20 mouse cellular contexts compared by ENCODE assay signal in genomic region chr4:137749680-137750079, GRCm38 (mm10). TPM values are rescaled to one million over a fixed set of nuclear protein-coding genes. Genes with fewer than 3 reads are reported as not detected.
DNase-seq lines count a peak whose midpoint lies in the region; ATAC-seq and TF ChIP-seq lines count a peak whose summit lies in the region.
"Had no signal": no experiment of that assay in that cellular context is flagged by ENCODE, and none has a peak within 500 bp of the region (broad histone marks: within the 10 kb centered on the region; RNA-seq: fewer than 3 reads in every experiment).

No protein-coding gene starts in this region.

- in situ Hi-C loops in CH12.LX (cut with MboI; ENCODE audit: low pct_ligation_motif_present, low pct_unique_long_range_greater_than_20kb, low sequenced_read_pairs), result loop anchor here (5.0 kb wide), 1 partner anchor 43 kb away; no protein-coding TSS in a partner anchor

- no peak for TF ChIP-seq RAD21 in CH12.LX (IDR thresholded peaks at IDR 0.05; ENCODE audit: low read depth, low read length)

- no peaks in the 10 kb centered on the region for H3K9me3 ChIP-seq in liver, embryonic 11.5 days (ENCODE audit: control insufficient read depth, low read length)
- H3K9me3 ChIP-seq in CH12.LX (replicated peaks; ENCODE audit: low read length), result no peaks in the 10 kb centered on the region
- H3K9me3 ChIP-seq in liver, embryonic 16.5 days (replicated peaks; ENCODE audit: control insufficient read depth, low read length), result no peaks in the 10 kb centered on the region
- H3K9me3 ChIP-seq: embryonic facial prominence, embryonic 12.5 days; forebrain, embryonic 15.5 days had no signal

- no peak for TF ChIP-seq CTCF in gastrocnemius, adult 2 months (IDR thresholded peaks at IDR 0.05)
- no peak for TF ChIP-seq CTCF in liver, adult 2 months (IDR thresholded peaks at IDR 0.05; ENCODE audit: low read depth, low read length)
- TF ChIP-seq CTCF in CH12.LX (conservative IDR thresholded peaks at IDR 0.05 in 1 of 2, IDR thresholded peaks at IDR 0.05 in 1 of 2; ENCODE audit: low read depth in 2 of 2, low read length in 2 of 2), result no peak

- TF ChIP-seq EP300 in CH12.LX (IDR thresholded peaks at IDR 0.05; ENCODE audit: low read length), result no peak; the same call in 1 of the 2 replicates

- H3K79me2 ChIP-seq in liver, adult 2 months (ENCODE audit: control insufficient read depth, insufficient read depth, low read length), result no peaks in the 10 kb centered on the region
- no peaks in the 10 kb centered on the region for H3K79me2 ChIP-seq in CH12.LX (replicated peaks; ENCODE audit: control insufficient read depth, extremely low read depth, insufficient read depth, poor library complexity, severe bottlenecking)

- no peak for ATAC-seq in liver, embryonic 11.5 days (replicated peaks; ENCODE audit: low FRiP score)
- no peak for ATAC-seq in liver, embryonic 16.5 days (ENCODE audit: low read depth)
- ATAC-seq: activated CD4-positive, CD25-positive, alpha-beta regulatory T cell, adult 4 months; CD4-positive, CD25-positive, alpha-beta regulatory T cell, adult 4 months; forebrain, embryonic 15.5 days; hindbrain, embryonic 16.5 days had no signal

- H3K4me1 ChIP-seq in liver, adult 2 months (ENCODE audit: control insufficient read depth, insufficient read depth, low read length), result peaks cover 7% of the 10 kb centered on the region
- peaks cover 31% of the 10 kb centered on the region for H3K4me1 ChIP-seq in liver, embryonic 11.5 days (replicated peaks; ENCODE audit: control insufficient read depth, insufficient read depth, low read length)
- H3K4me1 ChIP-seq in CH12.LX (ENCODE audit: control insufficient read depth in 1 of 2, insufficient read depth in 2 of 2), result peaks cover 34 to 70% of the 10 kb centered on the region in 2 experiments
- H3K4me1 ChIP-seq in liver, embryonic 16.5 days (ENCODE audit: control insufficient read depth, low read depth, low read length), result peaks cover 55% of the 10 kb centered on the region
- H3K4me1 ChIP-seq: forebrain, embryonic 15.5 days had no signal

- no peak for DNase-seq in gastrocnemius, adult 2 months
- no peak for DNase-seq in gastrocnemius, postnatal 14 days
- DNase-seq in liver, adult 2 months (ENCODE audit: extremely low read depth, low read depth, low spot score), result no peak
- DNase-seq in liver, embryonic 11.5 days (ENCODE audit: low spot score), result no peak
- DNase-seq in CH12.LX (ENCODE audit: extremely low read depth), result no peak
- DNase-seq in thymus, postnatal 36 days, result no peak
- DNase-seq: adrenal gland, postnatal 14 days; B cell, adult 2 months; cerebellum, adult 11-12 months; cerebellum, adult 9-10 months; cerebellum, postnatal 25 days; gastrocnemius, postnatal 10 days; heart, postnatal 36 days had no signal

- H3K27me3 ChIP-seq in liver, adult 2 months (ENCODE audit: control insufficient read depth, insufficient read depth, low read length), result no peaks in the 10 kb centered on the region
- H3K27me3 ChIP-seq in liver, embryonic 11.5 days (replicated peaks; ENCODE audit: control insufficient read depth, insufficient read depth, low read length), result no peaks in the 10 kb centered on the region; the same call in 1 of the 2 replicates
- no peaks in the 10 kb centered on the region for H3K27me3 ChIP-seq in CH12.LX (replicated peaks)
- H3K27me3 ChIP-seq in liver, embryonic 16.5 days (ENCODE audit: control insufficient read depth, insufficient read depth, low read depth, low read length), result no peaks in the 10 kb centered on the region
- H3K27me3 ChIP-seq: embryonic facial prominence, embryonic 12.5 days; forebrain, embryonic 15.5 days; Patski had no signal

- no peaks in the 10 kb centered on the region for H3K36me3 ChIP-seq in liver, adult 2 months (ENCODE audit: control insufficient read depth, insufficient read depth, low read length)
- no peaks in the 10 kb centered on the region for H3K36me3 ChIP-seq in liver, embryonic 11.5 days (ENCODE audit: control insufficient read depth, insufficient read depth, low read length)
- peaks cover 66 to 96% of the 10 kb centered on the region in 2 experiments for H3K36me3 ChIP-seq in CH12.LX (replicated peaks in 1 of 2; ENCODE audit: control insufficient read depth in 1 of 2, insufficient read depth in 1 of 2, low read length in 1 of 2)
- no peaks in the 10 kb centered on the region for H3K36me3 ChIP-seq in liver, embryonic 16.5 days (ENCODE audit: control insufficient read depth, insufficient read depth)
- H3K36me3 ChIP-seq: embryonic facial prominence, embryonic 12.5 days; forebrain, embryonic 15.5 days had no signal

- H3K4me3 ChIP-seq in gastrocnemius, adult 2 months, result no peak overlapping the region
- no peak overlapping the region for H3K4me3 ChIP-seq in liver, adult 2 months (ENCODE audit: insufficient read depth, low read depth, low read length)
- no peak overlapping the region for H3K4me3 ChIP-seq in liver, embryonic 11.5 days (ENCODE audit: low read depth, low read length)
- no peak overlapping the region for H3K4me3 ChIP-seq in CH12.LX (replicated peaks in 1 of 3; ENCODE audit: low read depth in 2 of 3, low read length in 2 of 3, poor library complexity in 1 of 3)
- no peak overlapping the region for H3K4me3 ChIP-seq in liver, embryonic 16.5 days (ENCODE audit: low read depth, low read length)
- H3K4me3 ChIP-seq: embryonic facial prominence, embryonic 12.5 days; forebrain, embryonic 15.5 days had no signal

- H3K4me2 ChIP-seq in liver, embryonic 11.5 days, result no peak overlapping the region
- H3K4me2 ChIP-seq in CH12.LX (ENCODE audit: insufficient read depth, low read depth, poor library complexity, severe bottlenecking), result no peak overlapping the region
- H3K4me2 ChIP-seq in liver, embryonic 16.5 days (ENCODE audit: low read depth, low read length), result no peak overlapping the region
- H3K4me2 ChIP-seq: embryonic facial prominence, embryonic 12.5 days; forebrain, embryonic 15.5 days had no signal

- no peak for TF ChIP-seq POLR2A in liver, adult 2 months (IDR thresholded peaks at IDR 0.05; ENCODE audit: extremely low read depth, insufficient read depth, low read length)
- TF ChIP-seq POLR2A in CH12.LX (IDR thresholded peaks at IDR 0.05; ENCODE audit: low read depth, low read length), result no peak

- peak overlapping the region; percentile 42; the same call in 1 of the 2 replicates for H3K9ac ChIP-seq in liver, adult 2 months (ENCODE audit: low read depth, low read length)
- H3K9ac ChIP-seq in liver, embryonic 11.5 days (ENCODE audit: low read depth, low read length), result no peak overlapping the region
- H3K9ac ChIP-seq in CH12.LX (ENCODE audit: insufficient read depth, low read depth), result no peak overlapping the region
- H3K9ac ChIP-seq in liver, embryonic 16.5 days (ENCODE audit: low read depth, low read length), result no peak overlapping the region
- H3K9ac ChIP-seq: embryonic facial prominence, embryonic 12.5 days; forebrain, embryonic 15.5 days had no signal

- dilution Hi-C loops in CH12.LX (cut with MboI; ENCODE audit: extremely low pct_ligation_motif_present, extremely low pct_unique_long_range_greater_than_20kb, low sequenced_read_pairs), result no loop called here

- peak overlapping the region; percentile 68 for H3K27ac ChIP-seq in gastrocnemius, adult 2 months
- H3K27ac ChIP-seq in liver, adult 2 months (replicated peaks; ENCODE audit: insufficient read depth, low read depth, low read length), result no peak overlapping the region
- H3K27ac ChIP-seq in liver, embryonic 11.5 days (ENCODE audit: low read depth, low read length), result no peak overlapping the region
- H3K27ac ChIP-seq in CH12.LX (ENCODE audit: insufficient read depth, low read depth), result peak overlapping the region; percentile 92; the same call in 1 of the 2 replicates
- peak overlapping the region; percentile 95; the same call in 1 of the 2 replicates for H3K27ac ChIP-seq in liver, embryonic 16.5 days (ENCODE audit: low read length)
- H3K27ac ChIP-seq: embryonic facial prominence, embryonic 12.5 days; forebrain, embryonic 15.5 days had no signal

- intact Hi-C loops in gastrocnemius, adult 2 months (cut with DNase I), result loop anchor here (5.0 kb wide), 1 partner anchor 33 kb away; no protein-coding TSS in a partner anchor
- intact Hi-C loops in gastrocnemius, postnatal 14 days (cut with DNase I; ENCODE audit: low total_unique reads), result no loop called here

- 63% methylated on average over 9 of the region's 9 CpGs for WGBS in liver, adult 2 months
- WGBS in liver, embryonic 11.5 days, result 65% methylated on average over 9 of the region's 9 CpGs
- 43% methylated on average over 9 of the region's 9 CpGs for WGBS in liver, embryonic 16.5 days (ENCODE audit: insufficient replicate concordance)

TF ChIP-seq in CH12.LX, 34 proteins besides CTCF, POLR2A, EP300 and RAD21:
- TF ChIP-seq MEF2A (IDR thresholded peaks at IDR 0.05; ENCODE audit: borderline replicate concordance, low read depth, low read length), result no peak
- TF ChIP-seq UBTF (IDR thresholded peaks at IDR 0.05; ENCODE audit: low read depth, low read length), result no peak
- TF ChIP-seq MAFK (IDR thresholded peaks at IDR 0.05; ENCODE audit: insufficient replicate concordance, low read length), result peak; percentile 92

RNA-seq across cellular contexts. Expression of gene Alpl, which starts 46.5 kb away (rescaled TPM):
- total RNA-seq in gastrocnemius, adult 2 months (2021), result 10 to 100 TPM; 10.3 to 42.2 TPM
- total RNA-seq in gastrocnemius, postnatal 14 days (2021), result 1 to 10 TPM; 4.3 to 7.0 TPM
- total RNA-seq in liver, adult 2 months (2014; rRNA removed), result 5.1 and 6.9 TPM in 2 replicates
- polyA plus RNA-seq in liver, adult 2 months (2012; rRNA removed), result 7.3 and 10.0 TPM in 2 replicates
- polyA plus RNA-seq in liver, embryonic 11.5 days (2014; fragmentation: Nextera tagmentation; extraction: Ambion mirVana), result 5.7 and 6.1 TPM in 2 replicates
- total RNA-seq in CH12.LX (2012; rRNA removed) (115 and 130 TPM in 2 replicates), CH12.LX (2014; rRNA removed) (62.9 and 65.7 TPM in 2 replicates)
- polyA plus RNA-seq in CH12.LX (2012; ENCODE audit: insufficient read length, low read depth), result 152 and 164 TPM in 2 replicates
- polyA plus RNA-seq in liver, embryonic 16.5 days (2015; fragmentation: Nextera tagmentation; extraction: Ambion mirVana), result 11.9 and 15.5 TPM in 2 replicates

Comparison
In these comparisons a context has a peak if more than half of its experiments do, and no peak if none do; other contexts are left out.
1. H3K27ac ChIP-seq: peak in gastrocnemius, adult 2 months (single experiment), CH12.LX (single experiment) and liver, embryonic 16.5 days (single experiment); none in liver, adult 2 months (single experiment) and liver, embryonic 11.5 days (single experiment).